Mouse (Mus musculus): ENCODE data around the gene H2afy.

- TF ChIP-seq CTCF (IDR thresholded peaks at IDR 0.05; ENCODE audit: insufficient read depth, low read depth, low read length): no peak
- TF ChIP-seq POLR2A (IDR thresholded peaks at IDR 0.05; ENCODE audit: insufficient read depth, low read depth, low read length): no peak
These were observed 24.6 kb downstream of the H2afy start for GRCm38 (mm10) chr13:56111601-56112000.

Measured in olfactory bulb, adult 2 months (tissue).